Mouse (Mus musculus) subcutaneous adipose tissue, adult 2 months (tissue): ENCODE data around the gene Ube2m. TPM values are rescaled to one million over a fixed set of nuclear protein-coding genes. Genes with fewer than 3 reads are reported as not detected.

ENCODE experiments used
- polyA plus RNA-seq: library from polyadenylated mRNA; depleted of rRNA; stranded (reverse); fragments of >200 nt; gene quantifications from 2 replicates; pipeline ENCODE4 v1.2.3, GENCODE M21; 2012; ENCODE audit warnings: low replicate concordance; rRNA removed

Ube2m gene
- 232 and 241 TPM in 2 replicates for polyA plus RNA-seq

GRCm38 (mm10) chr7:13037901-13038555, at the start of gene Ube2m:
Gene Ube2m (minus strand): TSS chr7:13038275.

GRCm38 (mm10) chr7:13054287-13055010, 16.4 kb upstream of the Ube2m start, which contains the start of gene Mzf1:
Gene Mzf1 (minus strand): TSS chr7:13054764.

GRCm38 (mm10) chr7:13034148-13034977, 3.7 kb downstream of the Ube2m start, which contains the start of gene Chmp2a:
Gene Chmp2a (minus strand): TSS chr7:13034807.

GRCm38 (mm10) chr7:13010005-13010908, 27.8 kb downstream of the Ube2m start, which contains the start of gene Zbtb45:
Gene Zbtb45 (minus strand): TSS chr7:13010034.

GRCm38 (mm10) chr7:12998851-12999250, 39.2 kb downstream of the Ube2m start, which contains the start of gene Trim28:
Gene Trim28 (plus strand): TSS chr7:12999114.

GRCm38 (mm10) chr7:12998053-12998452, 40.0 kb downstream of the Ube2m start, which contains the start of gene Slc27a5:
Gene Slc27a5 (minus strand): TSS chr7:12998192.

Other genes starting within 250 kb of the Ube2m start
- 1.1 and 5.5 TPM in 2 replicates for gene Zscan18, start 234.6 kb downstream of the Ube2m start, polyA plus RNA-seq
- 2.1 and 3.4 TPM in 2 replicates for gene Zfp329, start 219.4 kb downstream of the Ube2m start, polyA plus RNA-seq
- 12.8 and 17.1 TPM in 2 replicates for gene Zfp110, start 203.5 kb downstream of the Ube2m start, polyA plus RNA-seq
- 1.4 and 2.6 TPM in 2 replicates for gene Zfp128, start 157.1 kb downstream of the Ube2m start, polyA plus RNA-seq
- gene Zscan22, start 140.5 kb downstream of the Ube2m start, polyA plus RNA-seq: 6.9 and 16.2 TPM in 2 replicates
- 1,231 and 3,702 TPM in 2 replicates for gene Rps5, start 116.0 kb downstream of the Ube2m start, polyA plus RNA-seq
- gene Rnf225, start 110.9 kb downstream of the Ube2m start, polyA plus RNA-seq: 0.26 and 0.54 TPM in 2 replicates
- 5.6 and 11.9 TPM in 2 replicates for gene Zfp324, start 72.4 kb downstream of the Ube2m start, polyA plus RNA-seq
- gene Zfp446, start 60.4 kb downstream of the Ube2m start, polyA plus RNA-seq: 5.9 and 11.7 TPM in 2 replicates
- 0.32 and 0.63 TPM in 2 replicates for gene Slc27a5, start 40.1 kb downstream of the Ube2m start, polyA plus RNA-seq
- gene Trim28, start 39.2 kb downstream of the Ube2m start, polyA plus RNA-seq: 168 and 437 TPM in 2 replicates
- 12.3 and 22.9 TPM in 2 replicates for gene Zbtb45, start 28.2 kb downstream of the Ube2m start, polyA plus RNA-seq
- gene Chmp2a, start 3.5 kb downstream of the Ube2m start, polyA plus RNA-seq: 100 and 104 TPM in 2 replicates
- 0.92 and 2.7 TPM in 2 replicates for gene Mzf1, start 16.5 kb upstream of the Ube2m start, polyA plus RNA-seq
- not detected in 2 replicates for gene Vmn1r85, start 56.9 kb upstream of the Ube2m start, polyA plus RNA-seq
- not detected in 2 replicates for gene Vmn1r86, start 81.6 kb upstream of the Ube2m start, polyA plus RNA-seq
- gene Vmn1r87, start 101.9 kb upstream of the Ube2m start, polyA plus RNA-seq: not detected in 2 replicates
- not detected in 2 replicates for gene Vmn1r88, start 121.3 kb upstream of the Ube2m start, polyA plus RNA-seq
- gene Vmn1r89, start 174.7 kb upstream of the Ube2m start, polyA plus RNA-seq: not detected in 2 replicates
- gene Lig1, start 239.0 kb upstream of the Ube2m start, polyA plus RNA-seq: 4.2 and 14.0 TPM in 2 replicates
- gene Zswim9, start 240.4 kb upstream of the Ube2m start, polyA plus RNA-seq: 3.4 and 6.5 TPM in 2 replicates